Mouse (Mus musculus) midbrain, embryonic 12.5 days (tissue): ENCODE measurements around the gene Ankrd55. TPM values are rescaled to one million over a fixed set of nuclear protein-coding genes. Genes with fewer than 3 reads are reported as not detected.
"Not testable (repeated sequence)": the region's sequence is repeated elsewhere in the genome, so short reads cannot be mapped to it uniquely, and the experiment has no call there.

Experiments
- ATAC-seq: fragments of 200-750 bp; cut with Nextera tagmentation; 2 replicates; pipeline ENCODE4 v1.8.0; 2017; ENCODE audit warnings: low read depth, moderate TSS enrichment, moderate library complexity; ENCODE audit not compliant: low FRiP score
- H3K27ac ChIP-seq: fragments of 300-500 bp; sonication (generic); replicated peaks from 2 replicates; pipeline ENCODE4 v1.5.1; 2016; ENCODE audit warnings: mild to moderate bottlenecking
- H3K27me3 ChIP-seq: fragments of 300-500 bp; sonication (generic); 2 replicates; pipeline ENCODE4 v1.6.1; 2016; ENCODE audit warnings: mild to moderate bottlenecking
- H3K36me3 ChIP-seq: fragments of 300-500 bp; sonication (generic); 2 replicates; pipeline ENCODE4 v1.6.1; 2016
- H3K4me1 ChIP-seq: fragments of 300-500 bp; sonication (generic); 2 replicates; pipeline ENCODE4 v1.6.1; 2016
- H3K4me2 ChIP-seq: fragments of 300-500 bp; sonication (generic); replicated peaks from 2 replicates; pipeline ENCODE4 v1.6.1; 2016; ENCODE audit warnings: mild to moderate bottlenecking, moderate library complexity
- H3K4me3 ChIP-seq: fragments of 300-500 bp; sonication (generic); 2 replicates; pipeline ENCODE4 v1.5.1; 2016; ENCODE audit warnings: mild to moderate bottlenecking
- H3K9ac ChIP-seq: fragments of 300-500 bp; sonication (generic); replicated peaks from 2 replicates; pipeline ENCODE4 v1.6.1; 2016; ENCODE audit warnings: mild to moderate bottlenecking, moderate library complexity
- H3K9me3 ChIP-seq: fragments of 300-500 bp; sonication (generic); 2 replicates; pipeline ENCODE4 v1.6.1; 2016; ENCODE audit warnings: mild to moderate bottlenecking
- WGBS: fragments of 180-500 bp; shearing (Covaris S2); methylation state at CpG from one replicate; pipeline ENCODE4 v1.1.7; 2016; 5-methylcytosine and 5-hydroxymethylcytosine counted together
- polyA plus RNA-seq: library from polyadenylated mRNA; unstranded; fragments of >200 nt; fragmentation: Nextera tagmentation; extraction: Ambion mirVana; gene quantifications from 2 replicates; pipeline ENCODE4 v1.2.1, GENCODE M21; 2016

The Ankrd55 gene
- polyA plus RNA-seq, 1 experiment from 2014 or later = 3.3 TPM

GRCm38 (mm10) chr13:112424212-112424611 lies 136.0 kb downstream of the Ankrd55 start:
- H3K36me3 ChIP-seq = no peaks in the 10 kb centered on the region
- ATAC-seq = no peak
- H3K4me1 ChIP-seq = no peaks in the 10 kb centered on the region
- no peak overlapping the region for H3K4me2 ChIP-seq
- no peaks in the 10 kb centered on the region for H3K9me3 ChIP-seq
- H3K27me3 ChIP-seq = no peaks in the 10 kb centered on the region
- 87% methylated on average over 2 of the region's 2 CpGs for WGBS
- H3K27ac ChIP-seq = no peak overlapping the region
- H3K4me3 ChIP-seq = no peak overlapping the region
- H3K9ac ChIP-seq = no peak overlapping the region

GRCm38 (mm10) chr13:112424635-112425034 lies 136.4 kb downstream of the Ankrd55 start:
- Histone ChIP-seq H3K4me2 (no peak overlapping the region), H3K27me3 (no peaks in the 10 kb centered on the region), H3K36me3 (no peaks in the 10 kb centered on the region), H3K9ac (no peak overlapping the region), H3K4me3 (no peak overlapping the region), H3K27ac (no peak overlapping the region), H3K9me3 (no peaks in the 10 kb centered on the region), H3K4me1 (no peaks in the 10 kb centered on the region)
- no peak for ATAC-seq
- 92% methylated on average over 7 of the region's 7 CpGs for WGBS

- Histone ChIP-seq H3K27ac (no peak overlapping the region), H3K4me1 (no peaks in the 10 kb centered on the region), H3K9me3 (no peaks in the 10 kb centered on the region), H3K36me3 (no peaks in the 10 kb centered on the region), H3K9ac (no peak overlapping the region), H3K4me2 (no peak overlapping the region), H3K27me3 (no peaks in the 10 kb centered on the region), H3K4me3 (no peak overlapping the region)
- no peak for ATAC-seq
- 75% methylated on average over 8 of the region's 8 CpGs for WGBS
Measured at GRCm38 (mm10) chr13:112425181-112425654, 137.0 kb downstream of the Ankrd55 start.

DNA sequence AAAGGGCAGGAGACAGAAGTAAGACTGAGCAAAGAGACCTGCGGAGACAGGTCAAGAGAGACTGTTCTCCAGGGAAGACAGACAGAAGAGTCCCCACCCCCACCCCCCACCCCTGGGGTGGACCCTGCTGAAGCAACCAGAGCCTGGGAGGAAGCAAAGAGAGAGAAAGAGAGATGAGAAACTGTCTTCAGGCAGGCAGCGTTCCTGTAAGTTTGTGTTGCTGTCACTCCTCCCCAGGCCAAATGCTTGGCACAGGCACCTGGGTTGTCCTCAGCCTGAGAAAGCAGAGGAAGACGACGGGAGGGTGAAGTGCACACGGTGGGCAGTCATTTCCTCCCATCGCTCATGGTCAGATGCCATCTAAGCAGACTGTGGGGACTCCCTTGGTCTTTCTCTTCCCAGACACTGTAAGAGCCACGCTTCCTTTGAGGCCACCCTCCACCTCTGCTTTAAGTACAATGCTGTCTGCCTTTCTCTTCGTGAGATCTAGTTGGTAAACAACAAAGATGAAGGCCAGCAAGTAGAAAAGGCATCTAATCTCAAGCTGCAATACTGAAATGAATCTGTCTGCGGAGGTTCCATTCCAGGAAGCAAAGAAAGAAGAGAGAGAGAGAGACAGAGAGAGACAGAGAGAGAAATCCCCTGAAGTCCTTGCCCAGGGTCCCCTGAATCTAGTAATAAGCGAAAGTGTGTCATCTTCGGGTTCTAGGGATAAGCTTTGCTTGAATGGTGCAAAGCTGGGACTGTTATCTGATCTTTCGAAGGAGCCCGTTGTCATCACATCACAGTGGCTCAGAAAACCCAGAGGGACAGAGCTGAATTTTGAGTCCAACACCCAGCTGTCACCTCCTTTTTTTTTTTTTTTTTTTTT lies 138.2 kb downstream of the Ankrd55 start:
- Histone ChIP-seq H3K27ac (no peak overlapping the region), H3K9ac (no peak overlapping the region), H3K36me3 (no peaks in the 10 kb centered on the region), H3K4me2 (no peak overlapping the region), H3K9me3 (no peaks in the 10 kb centered on the region), H3K4me3 (no peak overlapping the region), H3K27me3 (no peaks in the 10 kb centered on the region), H3K4me1 (no peaks in the 10 kb centered on the region)
- 78% methylated on average over 13 of the region's 13 CpGs for WGBS
- ATAC-seq = no peak

DNA sequence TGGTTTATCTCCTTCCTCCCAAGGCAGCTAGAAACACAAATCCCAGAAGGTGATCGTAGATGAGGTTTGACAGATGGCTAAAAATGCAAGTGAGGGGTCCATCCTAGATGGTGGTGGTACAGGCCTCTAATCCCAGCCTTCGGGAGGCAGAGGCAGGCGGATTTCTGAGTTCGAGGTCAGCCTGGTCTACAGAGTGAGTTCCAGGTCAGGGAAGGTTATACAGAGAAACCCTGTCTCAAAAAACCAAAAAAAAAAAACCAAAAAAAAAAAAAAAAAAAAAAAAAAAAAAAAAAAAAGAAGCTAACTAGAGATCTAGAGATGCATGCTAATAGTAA lies 138.9 kb downstream of the Ankrd55 start:
- WGBS = 83% methylated on average over 4 of the region's 4 CpGs
- ATAC-seq = not testable (repeated sequence)

DNA sequence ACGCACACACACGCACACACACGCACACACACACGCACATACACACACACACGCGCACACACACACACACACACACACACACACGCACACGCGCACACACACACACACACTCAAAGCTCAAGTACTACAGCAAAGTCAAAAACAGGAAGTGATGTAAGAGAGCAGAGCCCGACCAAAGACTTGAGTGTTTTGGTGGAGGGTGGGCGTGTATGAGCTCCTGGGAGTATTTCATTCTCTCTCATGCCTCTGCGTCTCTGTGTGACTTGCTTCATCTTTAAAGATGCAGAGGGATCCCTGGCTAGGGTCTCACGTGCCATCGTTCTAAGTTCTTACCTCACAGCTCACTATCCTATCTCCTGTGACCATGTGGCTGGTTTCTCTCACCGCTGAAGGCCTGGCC lies 139.3 kb downstream of the Ankrd55 start:
- H3K36me3 ChIP-seq = no peaks in the 10 kb centered on the region
- no peak for ATAC-seq
- no peaks in the 10 kb centered on the region for H3K27me3 ChIP-seq
- H3K4me1 ChIP-seq = no peaks in the 10 kb centered on the region
- H3K9ac ChIP-seq = no peak overlapping the region
- no peak overlapping the region for H3K27ac ChIP-seq
- H3K9me3 ChIP-seq = no peaks in the 10 kb centered on the region
- H3K4me2 ChIP-seq = no peak overlapping the region
- WGBS = 91% methylated on average over 15 of the region's 15 CpGs
- H3K4me3 ChIP-seq = no peak overlapping the region

More for the DNA sequence above, 138.9 kb downstream of the Ankrd55 start:
- H3K4me2 ChIP-seq, H3K4me3 ChIP-seq, H3K36me3 ChIP-seq, H3K9ac ChIP-seq, H3K27me3 ChIP-seq, H3K9me3 ChIP-seq, H3K27ac ChIP-seq, H3K4me1 ChIP-seq: not testable (repeated sequence)

DNA sequence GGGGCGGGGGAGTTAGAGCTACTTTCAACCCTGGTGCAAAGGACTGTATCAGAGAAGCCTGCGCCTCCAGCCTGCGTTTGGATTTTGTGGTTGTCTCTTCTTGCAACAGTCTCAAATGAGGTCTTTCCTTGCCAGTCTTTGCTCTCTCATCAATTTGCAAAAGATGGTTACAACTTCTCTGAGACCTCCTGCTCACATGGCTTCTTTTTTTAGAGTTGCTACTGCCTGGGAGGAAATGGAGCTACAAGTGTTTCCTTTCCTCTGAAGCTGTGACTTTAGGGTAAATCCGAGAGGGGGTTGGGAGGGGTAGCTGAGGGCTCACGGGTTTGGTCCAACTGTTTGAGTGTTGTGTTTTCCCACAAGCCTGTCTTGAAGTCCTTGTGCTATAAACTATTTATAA lies 145.0 kb downstream of the Ankrd55 start:
- Histone ChIP-seq H3K9ac (no peak overlapping the region), H3K4me3 (no peak overlapping the region), H3K36me3 (no peaks in the 10 kb centered on the region), H3K27ac (no peak overlapping the region), H3K4me1 (no peaks in the 10 kb centered on the region), H3K4me2 (no peak overlapping the region), H3K9me3 (no peaks in the 10 kb centered on the region), H3K27me3 (no peaks in the 10 kb centered on the region)
- WGBS = 75% methylated on average over 5 of the region's 5 CpGs
- ATAC-seq = no peak

Other genes with a start within 250 kb of the Ankrd55 start
- 39.5 and 40.0 TPM in 2 replicates for gene Il6st, start 175.6 kb downstream of the Ankrd55 start, polyA plus RNA-seq